Mouse (Mus musculus) hindbrain, embryonic 13.5 days (tissue): ENCODE measurements around the gene C130050O18Rik. TPM values are rescaled to one million over a fixed set of nuclear protein-coding genes. Genes with fewer than 3 reads are reported as not detected.

ENCODE experiments used
- ATAC-seq: fragments of 200-750 bp; cut with Nextera tagmentation; 2 replicates; pipeline ENCODE4 v1.8.0; 2017; ENCODE audit warnings: moderate TSS enrichment; ENCODE audit not compliant: low FRiP score
- H3K27ac ChIP-seq: fragments of 300-500 bp; sonication (generic); 2 replicates; pipeline ENCODE4 v1.5.1; 2015; ENCODE audit warnings: inconsistent platforms, mild to moderate bottlenecking, moderate library complexity
- H3K27me3 ChIP-seq: fragments of 300-500 bp; sonication (generic); 2 replicates; pipeline ENCODE4 v1.6.1; 2015; ENCODE audit warnings: mild to moderate bottlenecking, inconsistent platforms
- H3K36me3 ChIP-seq: fragments of 300-500 bp; sonication (generic); 2 replicates; pipeline ENCODE4 v1.6.1; 2015; ENCODE audit warnings: mild to moderate bottlenecking, inconsistent platforms
- H3K4me1 ChIP-seq: fragments of 300-500 bp; sonication (generic); replicated peaks from 2 replicates; pipeline ENCODE4 v1.6.1; 2015; ENCODE audit warnings: inconsistent platforms
- H3K4me2 ChIP-seq: fragments of 300-500 bp; sonication (generic); 2 replicates; pipeline ENCODE4 v1.6.1; 2015; ENCODE audit warnings: inconsistent platforms, mild to moderate bottlenecking, moderate library complexity
- H3K4me3 ChIP-seq: fragments of 300-500 bp; sonication (generic); 2 replicates; pipeline ENCODE4 v1.5.1; 2015; ENCODE audit warnings: mild to moderate bottlenecking, inconsistent platforms
- H3K9ac ChIP-seq: fragments of 300-500 bp; sonication (generic); 2 replicates; pipeline ENCODE4 v1.6.1; 2015; ENCODE audit warnings: mild to moderate bottlenecking, inconsistent platforms
- H3K9me3 ChIP-seq: fragments of 300-500 bp; sonication (generic); 2 replicates; pipeline ENCODE4 v1.6.1; 2016; ENCODE audit warnings: inconsistent platforms
- WGBS: fragments of 180-500 bp; shearing (Covaris S2); methylation state at CpG from one replicate; pipeline ENCODE4 v1.1.7; 2015; 5-methylcytosine and 5-hydroxymethylcytosine counted together
- microRNA counts: library from miRNA; unstranded; fragments of <30 nt; microRNA quantifications from one replicate; lab custom pipeline; 2016
- microRNA-seq: library from miRNA; unstranded; fragments of <30 nt; microRNA quantifications from one replicate; pipeline ENCODE4, GENCODE M21; 2016
- polyA plus RNA-seq: library from polyadenylated mRNA; unstranded; fragments of >200 nt; fragmentation: Nextera tagmentation; extraction: Ambion mirVana; gene quantifications from 2 replicates; pipeline ENCODE4 v1.2.1, GENCODE M21; 2015

The C130050O18Rik gene
- polyA plus RNA-seq, 1 experiment from 2014 or later, result 0.22 TPM

GRCm38 (mm10) chr5:139455166-139455565 is 50.1 kb downstream of the C130050O18Rik start:
- ATAC-seq, result no peak
- Histone ChIP-seq H3K4me1 (peaks cover 32% of the 10 kb centered on the region), H3K4me3 (no peak overlapping the region), H3K9ac (no peak overlapping the region), H3K9me3 (no peaks in the 10 kb centered on the region), H3K27ac (no peak overlapping the region), H3K4me2 (no peak overlapping the region), H3K27me3 (no peaks in the 10 kb centered on the region), H3K36me3 (peaks cover 21% of the 10 kb centered on the region; the same call in 1 of the 2 replicates)
- 85% methylated on average over 12 of the region's 12 CpGs for WGBS

DNA sequence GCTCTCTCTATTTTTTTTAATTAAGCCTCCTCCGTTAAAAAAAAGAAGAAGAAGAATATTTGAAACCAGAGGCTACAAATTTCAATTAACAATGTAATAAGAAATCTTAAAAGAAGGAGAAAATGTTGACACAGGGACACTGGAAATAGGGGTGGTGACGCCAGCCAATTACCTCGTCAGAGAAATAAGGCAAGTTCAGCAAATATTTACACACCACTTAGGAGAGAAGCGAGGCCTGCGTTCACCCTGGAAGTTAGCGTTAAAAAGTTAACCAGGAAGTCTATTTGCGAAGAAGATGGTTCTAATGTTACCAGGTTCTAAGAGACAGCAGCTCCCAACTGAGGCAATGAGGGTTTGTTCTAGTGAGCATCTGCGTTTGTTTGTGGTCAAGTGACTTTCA is 52.2 kb downstream of the C130050O18Rik start:
- Histone ChIP-seq H3K27ac (no peak overlapping the region), H3K4me2 (no peak overlapping the region), H3K9ac (no peak overlapping the region), H3K36me3 (peaks cover 21% of the 10 kb centered on the region; the same call in 1 of the 2 replicates), H3K27me3 (0 out of 2 replicates have a peak, but pooled peaks cover 6% of the 10 kb centered on the region), H3K9me3 (no peaks in the 10 kb centered on the region), H3K4me3 (no peak overlapping the region), H3K4me1 (peaks cover 27% of the 10 kb centered on the region)
- WGBS, result 93% methylated on average over 8 of the region's 8 CpGs
- no peak for ATAC-seq

GRCm38 (mm10) chr5:139459938-139460337 is 54.9 kb downstream of the C130050O18Rik start:
- Histone ChIP-seq H3K4me2 (peak overlapping the region; percentile 76), H3K36me3 (peaks cover 5% of the 10 kb centered on the region; the same call in 1 of the 2 replicates), H3K4me3 (peak overlapping the region; percentile 64), H3K9me3 (no peaks in the 10 kb centered on the region), H3K4me1 (peaks cover 19% of the 10 kb centered on the region), H3K27me3 (0 out of 2 replicates have a peak, but pooled peaks cover 10% of the 10 kb centered on the region), H3K27ac (no peak overlapping the region), H3K9ac (peak overlapping the region; percentile 76)
- ATAC-seq, result peak; percentile 68
- 9% methylated on average over 10 of the region's 10 CpGs for WGBS

DNA sequence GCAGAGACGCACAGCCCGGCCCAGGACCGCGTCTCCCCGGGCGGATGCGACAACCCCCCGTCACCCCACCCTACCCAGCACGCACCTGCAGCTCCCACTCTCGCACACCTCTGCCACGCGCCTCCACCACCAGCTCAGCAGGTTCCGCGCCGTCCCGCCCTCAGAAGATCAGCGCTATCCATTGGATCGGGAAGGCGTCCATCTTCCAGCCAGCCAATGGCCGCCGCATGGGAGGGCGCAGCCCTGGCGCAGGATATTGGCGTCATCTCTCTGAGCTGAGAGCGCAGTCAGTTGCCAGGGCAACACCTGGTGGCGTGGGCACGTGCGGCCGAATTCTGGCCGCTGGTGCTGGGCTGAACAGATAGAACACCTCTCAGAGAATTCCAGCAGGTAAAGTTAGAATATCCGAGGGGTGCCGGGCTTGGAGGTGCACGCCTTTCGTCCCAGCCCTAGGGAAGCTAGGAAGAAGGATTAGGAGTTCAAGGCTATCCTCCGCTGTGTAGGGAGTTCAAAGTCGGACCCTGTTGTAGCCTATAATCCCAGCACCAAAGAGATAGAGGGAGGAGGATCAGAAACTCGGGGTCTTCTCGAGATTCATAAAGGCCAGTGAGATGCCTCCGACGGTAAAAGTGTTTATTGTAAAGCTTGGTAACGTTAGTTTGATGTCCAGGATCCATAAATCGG is 55.4 kb downstream of the C130050O18Rik start, which contains the start of gene 3110082I17Rik:
Gene 3110082I17Rik (minus strand): TSS at position 144 of the 684 bp plus-strand sequence.
- peak within 1 kb of the TSS; percentile 76 for H3K4me2 ChIP-seq
- peaks cover 19% of the 10 kb centered on the region for H3K4me1 ChIP-seq
- H3K27ac ChIP-seq, result no peak within 1 kb of the TSS
- H3K9me3 ChIP-seq, result no peaks in the 10 kb centered on the region
- H3K9ac ChIP-seq, result peak within 1 kb of the TSS; percentile 76
- WGBS, result 3% methylated on average over 42 of the region's 42 CpGs
- peak within 1 kb of the TSS; percentile 64 for H3K4me3 ChIP-seq
- 0 out of 2 replicates have a peak, but pooled peaks cover 10% of the 10 kb centered on the region for H3K27me3 ChIP-seq
- no peaks in the 10 kb centered on the region for H3K36me3 ChIP-seq
- ATAC-seq, result peak; percentile 99

- H3K4me1 ChIP-seq, result peaks cover 8% of the 10 kb centered on the region
- 86% methylated on average over 4 of the region's 4 CpGs for whole genome bisulfite sequencing
- no peak for ATAC-seq
These were observed 59.8 kb downstream of the C130050O18Rik start for GRCm38 (mm10) chr5:139464874-139465273.

More at GRCm38 (mm10) chr5:139464874-139465273, 59.8 kb downstream of the C130050O18Rik start:
- Histone ChIP-seq H3K27ac (no peak overlapping the region), H3K27me3 (0 out of 2 replicates have a peak, but pooled peaks cover 10% of the 10 kb centered on the region), H3K9me3 (no peaks in the 10 kb centered on the region), H3K4me3 (no peak overlapping the region), H3K4me2 (no peak overlapping the region), H3K9ac (no peak overlapping the region), H3K36me3 (peaks cover 4% of the 10 kb centered on the region; the same call in 1 of the 2 replicates)

MicroRNAs encoded within 50 kb of the gene (microRNA counts, 519-probe panel; counts per million panel counts)
- microRNA mmu-miR-339-3p (lab: Ali Mortazavi, UCI) (51.3 counts per million), microRNA mmu-miR-339-5p (lab: Ali Mortazavi, UCI) (51.3 counts per million)

Small RNA genes lying within 50 kb of the gene (microRNA-seq; reads per million reads assigned to microRNA genes)
- gene Mir339, result 337 reads per million, percentile 64 among the genes with 10 or more reads in this experiment

Other genes with a start within 250 kb of the C130050O18Rik start
- gene Sun1, start 204.6 kb upstream of the C130050O18Rik start, polyA plus RNA-seq, result 43.6 and 44.7 TPM in 2 replicates
- gene Get4, start 153.0 kb upstream of the C130050O18Rik start, polyA plus RNA-seq, result 113 TPM in 2 replicates
- 24.9 and 26.5 TPM in 2 replicates for gene Adap1, start 79.7 kb upstream of the C130050O18Rik start, polyA plus RNA-seq
- gene Cox19, start 53.9 kb upstream of the C130050O18Rik start, polyA plus RNA-seq, result 116 and 124 TPM in 2 replicates
- gene Cyp2w1, start 52.7 kb upstream of the C130050O18Rik start, polyA plus RNA-seq, result not detected in 2 replicates
- 1.6 and 2.4 TPM in 2 replicates for gene Gpr146, start 27.6 kb upstream of the C130050O18Rik start, polyA plus RNA-seq
- 7.6 and 7.9 TPM in 2 replicates for gene Gper1, start 17.9 kb downstream of the C130050O18Rik start, polyA plus RNA-seq
- gene 3110082I17Rik, start 55.2 kb downstream of the C130050O18Rik start, polyA plus RNA-seq, result 16.2 and 16.9 TPM in 2 replicates
- 13.1 and 13.3 TPM in 2 replicates for gene Zfand2a, start 79.3 kb downstream of the C130050O18Rik start, polyA plus RNA-seq
- gene Uncx, start 138.2 kb downstream of the C130050O18Rik start, polyA plus RNA-seq, result 48.8 and 60.7 TPM in 2 replicates